Mouse (Mus musculus): ENCODE measurements at regions not wholly inside any gene's neighbourhood (a gene's known extent, or its start where the extent isn't known, plus 50 kb on each side); places are given as distances from the start of the nearest gene placed in this dataset.
A peak's percentile ranks its signal among the peaks of the same experiment; 100 is the strongest.

DNA sequence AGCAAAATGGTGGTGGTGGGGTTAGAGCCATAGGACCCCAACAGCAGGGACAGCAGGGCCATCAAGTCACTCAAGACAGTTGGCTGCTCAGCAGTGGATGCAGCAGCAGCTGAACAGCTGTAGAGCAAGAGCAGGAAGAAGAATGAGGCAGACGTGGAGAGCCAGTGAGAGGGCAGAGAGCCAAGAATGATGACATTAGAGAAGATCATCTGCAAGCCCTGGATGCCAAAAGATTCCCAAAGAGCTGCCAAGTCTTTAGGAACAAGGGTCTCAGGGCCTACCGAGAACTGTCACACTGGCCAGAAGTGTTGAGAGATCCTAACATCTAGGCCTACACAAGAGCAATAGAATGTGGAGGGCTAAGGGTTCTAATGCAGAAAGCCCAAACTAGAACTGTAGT is 196.4 kb upstream of the Dcbld2 start:
- no peak for TF ChIP-seq POLR2A (IDR thresholded peaks at IDR 0.05; ENCODE audit: low read depth, low read length)
- TF ChIP-seq CTCF (conservative IDR thresholded peaks at IDR 0.05; ENCODE audit: insufficient read depth, insufficient read length, low read depth, low read length): no peak
- Histone ChIP-seq H3K4me1 (ENCODE audit: control insufficient read depth, insufficient read depth, low read length) (no peaks in the 10 kb centered on the region), H3K27me3 (replicated peaks; ENCODE audit: control insufficient read depth, insufficient read depth, low read length) (no peaks in the 10 kb centered on the region), H3K36me3 (ENCODE audit: control insufficient read depth, insufficient read depth, low read length) (no peaks in the 10 kb centered on the region), H3K4me3 (ENCODE audit: insufficient read depth, low read depth, low read length) (no peak overlapping the region), H3K27ac (ENCODE audit: insufficient read depth, low read depth, low read length) (no peak overlapping the region)
- DNase-seq: no peak
- WGBS: 62% methylated on average over 2 of the region's 2 CpGs

DNA sequence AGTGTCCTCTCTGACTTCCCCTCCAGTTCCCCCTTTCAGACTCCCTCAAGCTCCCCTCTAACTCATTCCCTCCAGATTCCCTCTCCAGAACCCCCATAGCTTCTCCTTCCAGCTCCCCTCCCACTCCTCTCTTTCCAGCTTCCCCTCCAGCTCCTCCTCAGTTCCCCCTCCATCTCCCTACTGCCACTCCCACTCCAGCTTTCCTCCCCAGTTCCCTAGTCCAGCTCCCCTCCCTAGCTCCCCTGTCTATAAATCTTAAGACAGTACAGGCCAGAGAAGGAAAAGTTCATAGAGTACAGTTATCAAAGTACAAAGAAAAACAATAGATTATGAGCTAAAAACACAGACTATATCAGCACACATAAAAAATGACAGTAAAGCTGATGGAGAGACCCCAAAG is 173.6 kb upstream of the Dcbld2 start:
- no peak for TF ChIP-seq CTCF (conservative IDR thresholded peaks at IDR 0.05; ENCODE audit: insufficient read depth, insufficient read length, low read depth, low read length)
- TF ChIP-seq POLR2A (IDR thresholded peaks at IDR 0.05; ENCODE audit: low read depth, low read length): no peak
- Histone ChIP-seq H3K4me1 (ENCODE audit: control insufficient read depth, insufficient read depth, low read length) (no peaks in the 10 kb centered on the region), H3K27ac (ENCODE audit: insufficient read depth, low read depth, low read length) (no peak overlapping the region), H3K27me3 (replicated peaks; ENCODE audit: control insufficient read depth, insufficient read depth, low read length) (no peaks in the 10 kb centered on the region), H3K36me3 (ENCODE audit: control insufficient read depth, insufficient read depth, low read length) (no peaks in the 10 kb centered on the region), H3K4me3 (ENCODE audit: insufficient read depth, low read depth, low read length) (no peak overlapping the region)
- DNase-seq: no peak

DNA sequence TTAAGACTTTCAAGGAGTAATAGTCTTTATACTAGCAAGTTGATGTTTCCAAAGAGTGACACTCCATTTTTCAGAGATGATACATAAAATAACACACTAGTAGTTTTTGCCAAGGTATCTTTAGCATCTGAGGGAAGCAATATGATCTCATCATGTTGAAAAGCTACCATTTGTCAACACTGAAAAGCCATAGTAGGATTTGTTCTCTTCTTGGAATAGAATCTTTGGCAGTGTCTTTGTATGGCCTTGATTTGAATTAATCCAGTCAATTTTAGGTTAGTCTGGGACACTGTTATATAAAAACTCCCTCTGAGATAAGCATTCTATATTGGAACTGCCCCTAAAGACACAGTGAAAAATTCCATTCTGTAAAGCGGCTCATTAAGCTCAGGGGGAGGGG is 171.4 kb upstream of the Dcbld2 start:
- DNase-seq: no peak
- no peaks in the 10 kb centered on the region for H3K27me3 ChIP-seq (replicated peaks; ENCODE audit: control insufficient read depth, insufficient read depth, low read length)
- H3K4me3 ChIP-seq (ENCODE audit: insufficient read depth, low read depth, low read length): no peak overlapping the region
- no peaks in the 10 kb centered on the region for H3K4me1 ChIP-seq (ENCODE audit: control insufficient read depth, insufficient read depth, low read length)
- TF ChIP-seq CTCF (conservative IDR thresholded peaks at IDR 0.05; ENCODE audit: insufficient read depth, insufficient read length, low read depth, low read length): no peak
- TF ChIP-seq POLR2A (IDR thresholded peaks at IDR 0.05; ENCODE audit: low read depth, low read length): no peak
- H3K36me3 ChIP-seq (ENCODE audit: control insufficient read depth, insufficient read depth, low read length): no peaks in the 10 kb centered on the region
- no peak overlapping the region for H3K27ac ChIP-seq (ENCODE audit: insufficient read depth, low read depth, low read length)
- WGBS: 82% methylated on average over 1 of the region's 1 CpGs

DNA sequence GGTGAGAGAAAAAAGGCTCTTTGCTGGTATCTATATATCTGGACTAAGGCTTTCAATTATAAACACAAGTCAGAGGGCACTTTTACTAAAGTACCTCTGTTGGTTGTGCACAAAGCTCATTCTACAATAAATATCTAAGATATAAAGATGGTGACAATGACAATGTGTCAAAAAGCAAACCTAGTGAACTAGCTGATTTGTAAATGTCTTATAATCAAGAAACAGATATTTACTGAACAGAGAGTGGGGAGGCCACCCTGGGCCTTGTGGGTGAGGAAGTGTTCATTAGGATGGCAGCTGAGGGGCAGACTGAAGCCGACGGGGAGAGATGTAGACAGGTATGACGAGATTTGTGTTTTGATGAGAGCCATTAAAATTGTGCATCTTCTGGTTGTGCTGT is 132.0 kb upstream of the Dcbld2 start:
- no peaks in the 10 kb centered on the region for H3K36me3 ChIP-seq (ENCODE audit: control insufficient read depth, insufficient read depth, low read length)
- H3K4me3 ChIP-seq (ENCODE audit: insufficient read depth, low read depth, low read length): no peak overlapping the region
- no peaks in the 10 kb centered on the region for H3K4me1 ChIP-seq (ENCODE audit: control insufficient read depth, insufficient read depth, low read length)
- 90% methylated on average over 3 of the region's 3 CpGs for WGBS
- H3K27me3 ChIP-seq (replicated peaks; ENCODE audit: control insufficient read depth, insufficient read depth, low read length): no peaks in the 10 kb centered on the region
- TF ChIP-seq POLR2A (IDR thresholded peaks at IDR 0.05; ENCODE audit: low read depth, low read length): no peak
- TF ChIP-seq CTCF (conservative IDR thresholded peaks at IDR 0.05; ENCODE audit: insufficient read depth, insufficient read length, low read depth, low read length): no peak
- H3K27ac ChIP-seq (ENCODE audit: insufficient read depth, low read depth, low read length): no peak overlapping the region
- DNase-seq: no peak

DNA sequence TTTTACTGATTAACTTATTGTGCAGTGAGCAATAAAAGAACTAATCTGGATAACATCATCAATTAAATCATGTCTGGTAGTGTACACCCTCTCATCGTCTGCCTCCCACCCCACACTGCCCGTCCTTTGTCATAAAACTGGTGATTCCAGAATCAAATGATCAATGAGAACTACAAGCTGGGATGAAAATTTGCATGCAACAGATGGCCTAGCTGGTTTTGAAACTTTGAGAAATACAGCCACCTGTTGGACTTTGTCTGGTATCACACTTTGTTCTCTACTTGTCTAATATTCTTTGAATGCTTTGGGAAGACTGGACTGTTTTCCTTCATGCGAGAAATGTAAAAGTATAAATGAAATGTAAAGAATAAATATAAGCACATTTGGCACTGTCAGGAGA is 126.8 kb upstream of the Dcbld2 start:
- Histone ChIP-seq H3K4me3 (ENCODE audit: insufficient read depth, low read depth, low read length) (no peak overlapping the region), H3K27ac (ENCODE audit: insufficient read depth, low read depth, low read length) (no peak overlapping the region), H3K4me1 (ENCODE audit: control insufficient read depth, insufficient read depth, low read length) (no peaks in the 10 kb centered on the region), H3K27me3 (replicated peaks; ENCODE audit: control insufficient read depth, insufficient read depth, low read length) (no peaks in the 10 kb centered on the region), H3K36me3 (ENCODE audit: control insufficient read depth, insufficient read depth, low read length) (no peaks in the 10 kb centered on the region)
- peak; percentile 22 for DNase-seq
- TF ChIP-seq POLR2A (IDR thresholded peaks at IDR 0.05; ENCODE audit: low read depth, low read length): no peak
- TF ChIP-seq CTCF (conservative IDR thresholded peaks at IDR 0.05; ENCODE audit: insufficient read depth, insufficient read length, low read depth, low read length): no peak
- 24% methylated on average over 3 of the region's 3 CpGs for WGBS

DNA sequence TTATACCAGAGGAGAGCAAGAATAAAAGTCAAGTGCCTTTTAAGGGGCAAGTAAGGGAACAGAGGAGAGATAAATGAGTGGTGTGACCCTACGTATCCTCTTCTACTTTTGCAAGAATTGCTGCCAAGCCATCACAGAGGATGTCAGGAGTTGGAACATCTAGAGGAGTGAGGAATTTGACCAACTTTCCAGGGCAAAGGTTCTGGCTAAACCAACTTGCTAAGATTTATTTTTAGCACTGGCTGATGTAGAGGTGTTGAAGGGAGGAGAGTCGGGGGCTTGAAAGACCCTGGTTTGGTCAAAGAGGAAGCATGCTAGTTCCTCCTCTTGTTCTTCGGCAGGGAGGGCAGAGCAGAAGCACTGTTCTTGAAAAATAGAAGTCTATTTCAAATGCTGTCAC is 113.8 kb upstream of the Dcbld2 start:
- Histone ChIP-seq H3K4me3 (ENCODE audit: insufficient read depth, low read depth, low read length) (no peak overlapping the region), H3K36me3 (ENCODE audit: control insufficient read depth, insufficient read depth, low read length) (no peaks in the 10 kb centered on the region), H3K27me3 (replicated peaks; ENCODE audit: control insufficient read depth, insufficient read depth, low read length) (no peaks in the 10 kb centered on the region), H3K4me1 (ENCODE audit: control insufficient read depth, insufficient read depth, low read length) (no peaks in the 10 kb centered on the region), H3K27ac (ENCODE audit: insufficient read depth, low read depth, low read length) (no peak overlapping the region)
- WGBS: 45% methylated on average over 3 of the region's 3 CpGs
- TF ChIP-seq CTCF (conservative IDR thresholded peaks at IDR 0.05; ENCODE audit: insufficient read depth, insufficient read length, low read depth, low read length) (no peak), POLR2A (IDR thresholded peaks at IDR 0.05; ENCODE audit: low read depth, low read length) (no peak)
- DNase-seq: peak; percentile 4

DNA sequence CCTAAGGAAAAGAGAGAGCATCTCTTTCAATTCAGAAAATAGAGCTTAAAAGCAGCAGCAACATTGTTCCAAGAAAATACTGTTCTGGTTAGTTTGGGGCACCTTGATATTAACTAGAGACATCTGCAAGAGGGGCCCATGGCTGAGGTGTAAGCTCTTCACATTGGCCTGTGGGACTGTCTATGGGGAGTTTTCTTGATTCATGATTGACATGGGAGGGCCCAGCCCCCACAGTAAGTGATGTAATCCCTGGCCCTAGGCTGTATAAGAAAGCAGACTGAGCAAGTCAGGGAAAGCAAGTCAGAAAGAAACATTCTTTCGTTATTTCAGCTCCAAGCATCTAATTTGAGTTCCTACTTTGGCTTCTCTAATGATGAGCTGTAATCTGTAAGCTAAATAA is 113.1 kb upstream of the Dcbld2 start:
- H3K27me3 ChIP-seq (replicated peaks; ENCODE audit: control insufficient read depth, insufficient read depth, low read length): no peaks in the 10 kb centered on the region
- no peak for TF ChIP-seq CTCF (conservative IDR thresholded peaks at IDR 0.05; ENCODE audit: insufficient read depth, insufficient read length, low read depth, low read length)
- no peak for TF ChIP-seq POLR2A (IDR thresholded peaks at IDR 0.05; ENCODE audit: low read depth, low read length)
- DNase-seq: no peak
- H3K4me1 ChIP-seq (ENCODE audit: control insufficient read depth, insufficient read depth, low read length): no peaks in the 10 kb centered on the region
- H3K36me3 ChIP-seq (ENCODE audit: control insufficient read depth, insufficient read depth, low read length): no peaks in the 10 kb centered on the region
- WGBS: 82% methylated on average over 1 of the region's 1 CpGs
- H3K27ac ChIP-seq (ENCODE audit: insufficient read depth, low read depth, low read length): no peak overlapping the region
- H3K4me3 ChIP-seq (ENCODE audit: insufficient read depth, low read depth, low read length): no peak overlapping the region

DNA sequence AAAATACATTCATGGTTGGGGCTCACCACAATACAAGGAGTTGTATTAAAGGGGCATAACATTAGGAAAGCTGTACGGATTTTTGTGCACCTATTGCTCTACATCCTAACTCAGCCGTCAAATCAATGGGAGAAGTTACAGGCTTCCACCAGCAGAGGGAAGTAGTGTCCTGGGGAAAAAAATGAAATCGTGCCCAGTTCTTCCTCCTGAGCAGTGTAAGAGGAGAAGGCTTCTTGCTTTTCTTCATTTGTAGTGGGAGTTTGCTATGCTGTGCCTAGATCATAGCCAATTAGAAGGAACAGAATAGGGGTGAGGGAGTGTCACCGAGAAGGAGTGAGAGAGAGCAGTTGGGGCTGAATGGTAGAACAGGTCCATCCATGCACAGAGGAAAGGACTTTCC is 108.7 kb upstream of the Dcbld2 start:
- H3K4me1 ChIP-seq (ENCODE audit: control insufficient read depth, insufficient read depth, low read length): no peaks in the 10 kb centered on the region
- 6% methylated on average over 4 of the region's 4 CpGs for WGBS
- H3K27ac ChIP-seq (ENCODE audit: insufficient read depth, low read depth, low read length): no peak overlapping the region
- no peak overlapping the region for H3K4me3 ChIP-seq (ENCODE audit: insufficient read depth, low read depth, low read length)
- no peaks in the 10 kb centered on the region for H3K27me3 ChIP-seq (replicated peaks; ENCODE audit: control insufficient read depth, insufficient read depth, low read length)
- no peak for TF ChIP-seq POLR2A (IDR thresholded peaks at IDR 0.05; ENCODE audit: low read depth, low read length)
- peak; percentile 61 for TF ChIP-seq CTCF (conservative IDR thresholded peaks at IDR 0.05; ENCODE audit: insufficient read depth, insufficient read length, low read depth, low read length)
- DNase-seq: peak; percentile 55
- no peaks in the 10 kb centered on the region for H3K36me3 ChIP-seq (ENCODE audit: control insufficient read depth, insufficient read depth, low read length)

Measured in kidney, adult 2 months (tissue).